Mouse (Mus musculus) heart, adult 9 months (tissue): ENCODE results near the gene Acot1.
A peak's percentile ranks its signal among the peaks of the same experiment; 100 is the strongest.
"Not testable (repeated sequence)": the region's sequence is repeated elsewhere in the genome, so short reads cannot be mapped to it uniquely, and the experiment has no call there.

Experiments
- DNase-seq, 2 experiments: peaks; one replicate each; pipeline ENCODE4 v3.0.0; 2022; ENCODE audit warnings: low spot score in 2 of 2

Acot1 gene

GRCm38 (mm10) chr12:84020528-84020927 lies 11.2 kb downstream of the Acot1 start:
- peak; percentile 57 to 82 for DNase-seq

- not testable (repeated sequence) for DNase-seq
These were observed 13.0 kb downstream of the Acot1 start for GRCm38 (mm10) chr12:84022266-84022665.

GRCm38 (mm10) chr12:84023052-84023745 lies 13.9 kb downstream of the Acot1 start:
- no peak for DNase-seq

- DNase-seq, result no peak
These were observed 16.6 kb downstream of the Acot1 start for GRCm38 (mm10) chr12:84025888-84026287.

- DNase-seq, result not testable (repeated sequence)
These were observed 19.0 kb downstream of the Acot1 start for GRCm38 (mm10) chr12:84028328-84028727.

GRCm38 (mm10) chr12:84029043-84029442 lies 19.8 kb downstream of the Acot1 start:
- DNase-seq, result not testable (repeated sequence)

- peak; percentile 47 to 72 for DNase-seq
These were observed 21.5 kb downstream of the Acot1 start for GRCm38 (mm10) chr12:84030659-84031332.

- DNase-seq, result no peak
These were observed 23.6 kb downstream of the Acot1 start for GRCm38 (mm10) chr12:84032854-84033253.

GRCm38 (mm10) chr12:84033302-84033701 lies 24.0 kb downstream of the Acot1 start:
- not testable (repeated sequence) for DNase-seq

- no peak for DNase-seq
These were observed 24.8 kb downstream of the Acot1 start for GRCm38 (mm10) chr12:84034108-84034507.

- DNase-seq, result not testable (repeated sequence)
These were observed 29.0 kb downstream of the Acot1 start, which contains the start of gene Acot4 for GRCm38 (mm10) chr12:84038241-84038640. Gene Acot4, plus strand, starts transcription at chr12:84038379.

- peak; percentile 18 to 22 for DNase-seq
These were observed 29.4 kb downstream of the Acot1 start, which contains the start of gene Gm49366 for GRCm38 (mm10) chr12:84038691-84039111. Gene Gm49366, plus strand, starts transcription at chr12:84038935.

- no peak for DNase-seq
These were observed 33.0 kb downstream of the Acot1 start for GRCm38 (mm10) chr12:84042248-84042647.

- DNase-seq, result no peak
These were observed 34.8 kb downstream of the Acot1 start for GRCm38 (mm10) chr12:84044045-84044444.

GRCm38 (mm10) chr12:84046906-84047305 lies 37.6 kb downstream of the Acot1 start:
- no peak for DNase-seq

GRCm38 (mm10) chr12:84050744-84051143 lies 41.5 kb downstream of the Acot1 start:
- not testable (repeated sequence) for DNase-seq

- no peak for DNase-seq
These were observed 42.7 kb downstream of the Acot1 start, which contains the start of gene Acot3 for GRCm38 (mm10) chr12:84051937-84052474. Gene Acot3, plus strand, starts transcription at chr12:84052144.

- DNase-seq, result no peak
These were observed 43.3 kb downstream of the Acot1 start for GRCm38 (mm10) chr12:84052609-84053008.

- DNase-seq, result no peak
These were observed 43.9 kb downstream of the Acot1 start for GRCm38 (mm10) chr12:84053173-84053572.

GRCm38 (mm10) chr12:84053679-84054391 lies 44.5 kb downstream of the Acot1 start:
- DNase-seq, result peak in 1 of 2 experiments; percentile 4

GRCm38 (mm10) chr12:84060946-84061345 lies 51.7 kb downstream of the Acot1 start:
- no peak for DNase-seq

- DNase-seq, result no peak
These were observed 53.0 kb downstream of the Acot1 start for GRCm38 (mm10) chr12:84062336-84062735.
